Mouse (Mus musculus) hindbrain, embryonic 15.5 days (tissue): Measurements from ENCODE around the gene Scn8a. TPM values are rescaled to one million over a fixed set of nuclear protein-coding genes. Genes with fewer than 3 reads are reported as not detected.

Source experiments
- ATAC-seq: fragments of 200-750 bp; cut with Nextera tagmentation; 2 replicates; pipeline ENCODE4 v1.8.0; 2017; ENCODE audit warnings: low read depth, moderate number of reproducible peaks, moderate TSS enrichment; ENCODE audit not compliant: low FRiP score
- H3K27ac ChIP-seq: fragments of 300-500 bp; sonication (generic); replicated peaks from 2 replicates; pipeline ENCODE4 v1.5.1; 2015; ENCODE audit warnings: mild to moderate bottlenecking, inconsistent platforms
- H3K27me3 ChIP-seq: fragments of 300-500 bp; sonication (generic); 2 replicates; pipeline ENCODE4 v1.6.1; 2015; ENCODE audit warnings: control low read depth, inconsistent platforms
- H3K36me3 ChIP-seq: fragments of 300-500 bp; sonication (generic); 2 replicates; pipeline ENCODE4 v1.6.1; 2015; ENCODE audit warnings: control low read depth, inconsistent platforms
- H3K4me1 ChIP-seq: fragments of 300-500 bp; sonication (generic); replicated peaks from 2 replicates; pipeline ENCODE4 v1.6.1; 2015; ENCODE audit warnings: control low read depth, inconsistent platforms
- H3K4me2 ChIP-seq: fragments of 300-500 bp; sonication (generic); 2 replicates; pipeline ENCODE4 v1.6.1; 2015; ENCODE audit warnings: moderate library complexity, mild to moderate bottlenecking, inconsistent platforms
- H3K4me3 ChIP-seq: fragments of 300-500 bp; sonication (generic); 2 replicates; pipeline ENCODE4 v1.5.1; 2015; ENCODE audit warnings: mild to moderate bottlenecking, inconsistent platforms
- H3K9ac ChIP-seq: fragments of 300-500 bp; sonication (generic); 2 replicates; pipeline ENCODE4 v1.6.1; 2015; ENCODE audit warnings: inconsistent platforms
- H3K9me3 ChIP-seq: fragments of 300-500 bp; sonication (generic); 2 replicates; pipeline ENCODE4 v1.6.1; 2016; ENCODE audit warnings: control low read depth, inconsistent platforms
- WGBS: fragments of 180-500 bp; shearing (Covaris S2); methylation state at CpG from one replicate; pipeline ENCODE4 v1.1.7; 2015; 5-methylcytosine and 5-hydroxymethylcytosine counted together
- polyA plus RNA-seq: library from polyadenylated mRNA; unstranded; fragments of >200 nt; fragmentation: Nextera tagmentation; extraction: Ambion mirVana; gene quantifications from 2 replicates; pipeline ENCODE4 v1.2.1, GENCODE M21; 2015

The Scn8a gene
- polyA plus RNA-seq, 1 experiment from 2014 or later = 29.2 TPM

GRCm38 (mm10) chr15:100922210-100922609, 52.6 kb downstream of the Scn8a start:
- Histone ChIP-seq H3K9me3 (no peaks in the 10 kb centered on the region), H3K27ac (no peak overlapping the region), H3K27me3 (no peaks in the 10 kb centered on the region), H3K4me3 (no peak overlapping the region), H3K4me1 (peaks cover 28% of the 10 kb centered on the region), H3K9ac (no peak overlapping the region), H3K4me2 (no peak overlapping the region), H3K36me3 (no peaks in the 10 kb centered on the region)
- WGBS = 96% methylated on average over 11 of the region's 11 CpGs
- no peak for ATAC-seq

GRCm38 (mm10) chr15:100923476-100923875, 53.8 kb downstream of the Scn8a start:
- ATAC-seq = peak; percentile 80; the same call in 1 of the 2 replicates
- Histone ChIP-seq H3K9me3 (no peaks in the 10 kb centered on the region), H3K27ac (peak overlapping the region; percentile 60), H3K4me2 (no peak overlapping the region), H3K9ac (no peak overlapping the region), H3K4me3 (no peak overlapping the region), H3K36me3 (no peaks in the 10 kb centered on the region), H3K4me1 (peaks cover 24% of the 10 kb centered on the region), H3K27me3 (no peaks in the 10 kb centered on the region)
- 16% methylated on average over 19 of the region's 19 CpGs for WGBS

GRCm38 (mm10) chr15:100924941-100925340, 55.3 kb downstream of the Scn8a start:
- WGBS = 70% methylated on average over 10 of the region's 10 CpGs
- Histone ChIP-seq H3K4me3 (no peak overlapping the region), H3K9ac (no peak overlapping the region), H3K4me1 (peaks cover 15% of the 10 kb centered on the region), H3K27me3 (no peaks in the 10 kb centered on the region), H3K36me3 (no peaks in the 10 kb centered on the region), H3K9me3 (no peaks in the 10 kb centered on the region), H3K4me2 (no peak overlapping the region), H3K27ac (peak overlapping the region; percentile 39)
- peak; percentile 60; the same call in 1 of the 2 replicates for ATAC-seq

GRCm38 (mm10) chr15:100930477-100930876, 60.8 kb downstream of the Scn8a start:
- no peaks in the 10 kb centered on the region for H3K36me3 ChIP-seq
- no peak overlapping the region for H3K4me2 ChIP-seq
- H3K9me3 ChIP-seq = no peaks in the 10 kb centered on the region
- H3K4me1 ChIP-seq = peaks cover 8% of the 10 kb centered on the region
- 56% methylated on average over 3 of the region's 3 CpGs for WGBS
- H3K27me3 ChIP-seq = no peaks in the 10 kb centered on the region
- no peak overlapping the region for H3K4me3 ChIP-seq
- no peak overlapping the region for H3K27ac ChIP-seq
- no peak for ATAC-seq
- no peak overlapping the region for H3K9ac ChIP-seq

GRCm38 (mm10) chr15:100936176-100936575, 66.5 kb downstream of the Scn8a start:
- Histone ChIP-seq H3K27me3 (no peaks in the 10 kb centered on the region), H3K4me2 (peak overlapping the region; percentile 31), H3K36me3 (peaks cover 8% of the 10 kb centered on the region), H3K27ac (no peak overlapping the region), H3K9ac (0 out of 2 replicates have a peak overlapping the region, but pooled peaks have one; percentile 20), H3K4me1 (peaks cover 18% of the 10 kb centered on the region), H3K9me3 (no peaks in the 10 kb centered on the region), H3K4me3 (no peak overlapping the region)
- ATAC-seq = no peak
- WGBS = 41% methylated on average over 24 of the region's 24 CpGs

GRCm38 (mm10) chr15:100948383-100948782, 78.7 kb downstream of the Scn8a start:
- no peak overlapping the region for H3K4me3 ChIP-seq
- no peak overlapping the region for H3K4me2 ChIP-seq
- WGBS = 89% methylated on average over 13 of the region's 13 CpGs
- no peak overlapping the region for H3K9ac ChIP-seq
- H3K9me3 ChIP-seq = no peaks in the 10 kb centered on the region
- no peak overlapping the region for H3K27ac ChIP-seq
- H3K36me3 ChIP-seq = no peaks in the 10 kb centered on the region
- peaks cover 3% of the 10 kb centered on the region for H3K4me1 ChIP-seq
- ATAC-seq = no peak
- H3K27me3 ChIP-seq = no peaks in the 10 kb centered on the region

GRCm38 (mm10) chr15:100949169-100949568, 79.5 kb downstream of the Scn8a start:
- 78% methylated on average over 4 of the region's 4 CpGs for WGBS

GRCm38 (mm10) chr15:100951491-100951890, 81.8 kb downstream of the Scn8a start:
- no peak for ATAC-seq
- Histone ChIP-seq H3K27me3 (no peaks in the 10 kb centered on the region), H3K4me2 (no peak overlapping the region), H3K9me3 (no peaks in the 10 kb centered on the region), H3K9ac (no peak overlapping the region), H3K4me3 (no peak overlapping the region), H3K27ac (no peak overlapping the region), H3K36me3 (no peaks in the 10 kb centered on the region), H3K4me1 (peaks cover 6% of the 10 kb centered on the region)
- 84% methylated on average over 10 of the region's 10 CpGs for WGBS

More at GRCm38 (mm10) chr15:100949169-100949568, 79.5 kb downstream of the Scn8a start:
- no peak overlapping the region for H3K4me3 ChIP-seq
- H3K4me2 ChIP-seq = no peak overlapping the region
- H3K36me3 ChIP-seq = no peaks in the 10 kb centered on the region
- ATAC-seq = no peak
- H3K27me3 ChIP-seq = no peaks in the 10 kb centered on the region
- H3K9ac ChIP-seq = no peak overlapping the region
- H3K27ac ChIP-seq = no peak overlapping the region
- H3K4me1 ChIP-seq = peaks cover 3% of the 10 kb centered on the region
- H3K9me3 ChIP-seq = no peaks in the 10 kb centered on the region

- Histone ChIP-seq H3K4me2 (no peak overlapping the region), H3K4me1 (peaks cover 6% of the 10 kb centered on the region), H3K9ac (no peak overlapping the region), H3K9me3 (no peaks in the 10 kb centered on the region), H3K27me3 (no peaks in the 10 kb centered on the region), H3K27ac (no peak overlapping the region), H3K4me3 (no peak overlapping the region), H3K36me3 (no peaks in the 10 kb centered on the region)
- ATAC-seq = no peak
- 73% methylated on average over 2 of the region's 2 CpGs for WGBS
Observed at GRCm38 (mm10) chr15:100952292-100952691, 82.6 kb downstream of the Scn8a start.

GRCm38 (mm10) chr15:100952854-100953253, 83.2 kb downstream of the Scn8a start:
- no peak for ATAC-seq
- no peaks in the 10 kb centered on the region for H3K27me3 ChIP-seq
- no peak overlapping the region for H3K4me3 ChIP-seq
- H3K4me2 ChIP-seq = no peak overlapping the region
- peaks cover 6% of the 10 kb centered on the region for H3K4me1 ChIP-seq
- no peak overlapping the region for H3K27ac ChIP-seq
- no peak overlapping the region for H3K9ac ChIP-seq
- 20% methylated on average over 8 of the region's 8 CpGs for WGBS
- no peaks in the 10 kb centered on the region for H3K9me3 ChIP-seq
- H3K36me3 ChIP-seq = no peaks in the 10 kb centered on the region

GRCm38 (mm10) chr15:100953955-100954354, 84.3 kb downstream of the Scn8a start:
- WGBS = 49% methylated on average over 7 of the region's 7 CpGs
- Histone ChIP-seq H3K36me3 (no peaks in the 10 kb centered on the region), H3K27ac (no peak overlapping the region), H3K4me3 (no peak overlapping the region), H3K9ac (no peak overlapping the region), H3K4me1 (peaks cover 6% of the 10 kb centered on the region), H3K9me3 (no peaks in the 10 kb centered on the region), H3K27me3 (no peaks in the 10 kb centered on the region), H3K4me2 (no peak overlapping the region)
- ATAC-seq = no peak

- H3K27ac ChIP-seq = no peak overlapping the region
- no peak for ATAC-seq
Observed at GRCm38 (mm10) chr15:100954751-100955150, 85.1 kb downstream of the Scn8a start.

GRCm38 (mm10) chr15:100960958-100961357, 91.3 kb downstream of the Scn8a start:
- H3K36me3 ChIP-seq = no peaks in the 10 kb centered on the region

More at GRCm38 (mm10) chr15:100954751-100955150, 85.1 kb downstream of the Scn8a start:
- Histone ChIP-seq H3K4me2 (no peak overlapping the region), H3K36me3 (no peaks in the 10 kb centered on the region), H3K4me3 (no peak overlapping the region), H3K9me3 (no peaks in the 10 kb centered on the region), H3K27me3 (no peaks in the 10 kb centered on the region), H3K9ac (no peak overlapping the region), H3K4me1 (peaks cover 6% of the 10 kb centered on the region)
- WGBS = 66% methylated on average over 16 of the region's 16 CpGs

More at GRCm38 (mm10) chr15:100960958-100961357, 91.3 kb downstream of the Scn8a start:
- no peak for ATAC-seq
- Histone ChIP-seq H3K4me3 (no peak overlapping the region), H3K4me2 (no peak overlapping the region), H3K27me3 (no peaks in the 10 kb centered on the region), H3K27ac (no peak overlapping the region), H3K4me1 (no peaks in the 10 kb centered on the region), H3K9ac (no peak overlapping the region), H3K9me3 (no peaks in the 10 kb centered on the region)
- 84% methylated on average over 6 of the region's 6 CpGs for WGBS
